Mouse (Mus musculus) neural tube, embryonic 14.5 days (tissue): ENCODE data around the gene Tbc1d12. TPM values are rescaled to one million over a fixed set of nuclear protein-coding genes. Genes with fewer than 3 reads are reported as not detected.
"Not testable (repeated sequence)": the region's sequence is repeated elsewhere in the genome, so short reads cannot be mapped to it uniquely, and the experiment has no call there.

Experiments
- ATAC-seq: fragments of 200-750 bp; cut with Nextera tagmentation; 2 replicates; pipeline ENCODE4 v1.8.0; 2017; ENCODE audit warnings: low read depth, mild to moderate bottlenecking, moderate TSS enrichment, moderate library complexity
- H3K27ac ChIP-seq: fragments of 300-500 bp; sonication (generic); 2 replicates; pipeline ENCODE4 v1.5.1; 2014; ENCODE audit warnings: low read depth, mild to moderate bottlenecking, control low read depth, low read length, moderate library complexity, mixed read lengths
- H3K27me3 ChIP-seq: fragments of 300-500 bp; sonication (generic); 2 replicates; pipeline ENCODE4 v1.6.1; 2014; ENCODE audit warnings: low read length; ENCODE audit not compliant: control insufficient read depth, insufficient read depth
- H3K36me3 ChIP-seq: fragments of 300-500 bp; sonication (generic); 2 replicates; pipeline ENCODE4 v1.6.1; 2014; ENCODE audit warnings: low read length, mixed read lengths; ENCODE audit not compliant: control insufficient read depth, insufficient read depth
- H3K4me1 ChIP-seq: fragments of 300-500 bp; sonication (generic); 2 replicates; pipeline ENCODE4 v1.6.1; 2014; ENCODE audit warnings: low read length; ENCODE audit not compliant: control insufficient read depth, insufficient read depth
- H3K4me2 ChIP-seq: fragments of 300-500 bp; sonication (generic); 2 replicates; pipeline ENCODE4 v1.6.1; 2014; ENCODE audit warnings: mild to moderate bottlenecking, low read depth, low read length, control low read depth
- H3K4me3 ChIP-seq: fragments of 300-500 bp; sonication (generic); 2 replicates; pipeline ENCODE4 v1.5.1; 2014; ENCODE audit warnings: low read depth, low read length, control low read depth, mixed read lengths
- H3K9ac ChIP-seq: fragments of 300-500 bp; sonication (generic); replicated peaks from 2 replicates; pipeline ENCODE4 v1.6.1; 2014; ENCODE audit warnings: low read depth, mild to moderate bottlenecking, control low read depth, low read length, mixed read lengths
- H3K9me3 ChIP-seq: fragments of 300-500 bp; sonication (generic); 2 replicates; pipeline ENCODE4 v1.6.1; 2016; ENCODE audit warnings: low read length; ENCODE audit not compliant: control insufficient read depth
- WGBS: fragments of 180-500 bp; shearing (Covaris S2); extraction: QIAGEN DNeasy Blood & Tissue Kit; methylation state at CpG from one replicate; pipeline ENCODE4 v1.1.7; 2014; 5-methylcytosine and 5-hydroxymethylcytosine counted together
- polyA plus RNA-seq: library from polyadenylated mRNA; unstranded; fragments of >200 nt; fragmentation: Nextera tagmentation; extraction: Ambion mirVana; gene quantifications from 2 replicates; pipeline ENCODE4 v1.2.1, GENCODE M21; 2014

The Tbc1d12 gene
- polyA plus RNA-seq, 1 experiment from 2014 or later = 10.0 TPM

DNA sequence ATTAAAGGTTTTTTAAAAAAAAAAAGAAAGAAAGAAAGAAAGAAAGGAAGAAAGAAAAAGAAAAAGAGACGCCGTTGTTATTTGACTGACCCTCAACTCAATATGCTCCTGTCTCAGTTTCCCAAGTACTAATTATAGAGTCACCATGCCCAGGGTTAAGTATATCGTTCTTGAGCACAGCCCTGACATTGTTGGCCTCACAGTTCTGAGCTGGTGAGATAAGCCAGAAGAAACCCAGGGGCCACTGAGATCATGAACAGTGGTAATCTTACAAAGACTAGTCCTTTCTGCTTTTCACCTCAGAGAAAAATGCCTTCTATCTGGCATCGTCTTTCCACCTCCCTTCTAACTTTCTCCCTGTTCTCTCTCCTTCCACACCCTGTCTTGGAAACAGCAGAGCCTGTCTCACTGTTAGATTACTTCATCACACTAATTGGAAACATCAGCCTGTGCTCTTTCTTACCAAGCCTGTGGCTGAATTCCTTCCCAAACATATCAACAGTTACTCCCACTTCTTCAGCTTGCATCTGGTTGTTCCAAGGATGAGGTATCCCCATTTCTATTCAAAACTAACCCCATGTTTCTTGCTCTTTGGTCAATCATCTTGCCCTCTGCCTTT is 16.1 kb upstream of the Tbc1d12 start:
- no peak overlapping the region for H3K4me3 ChIP-seq
- H3K9ac ChIP-seq = no peak overlapping the region
- no peak overlapping the region for H3K27ac ChIP-seq
- H3K4me2 ChIP-seq = no peak overlapping the region
- H3K27me3 ChIP-seq = no peaks in the 10 kb centered on the region
- 93% methylated on average over 4 of the region's 4 CpGs for WGBS
- peaks cover 13% of the 10 kb centered on the region for H3K4me1 ChIP-seq
- no peaks in the 10 kb centered on the region for H3K9me3 ChIP-seq
- no peak for ATAC-seq
- H3K36me3 ChIP-seq = 0 out of 2 replicates have a peak, but pooled peaks cover 8% of the 10 kb centered on the region

DNA sequence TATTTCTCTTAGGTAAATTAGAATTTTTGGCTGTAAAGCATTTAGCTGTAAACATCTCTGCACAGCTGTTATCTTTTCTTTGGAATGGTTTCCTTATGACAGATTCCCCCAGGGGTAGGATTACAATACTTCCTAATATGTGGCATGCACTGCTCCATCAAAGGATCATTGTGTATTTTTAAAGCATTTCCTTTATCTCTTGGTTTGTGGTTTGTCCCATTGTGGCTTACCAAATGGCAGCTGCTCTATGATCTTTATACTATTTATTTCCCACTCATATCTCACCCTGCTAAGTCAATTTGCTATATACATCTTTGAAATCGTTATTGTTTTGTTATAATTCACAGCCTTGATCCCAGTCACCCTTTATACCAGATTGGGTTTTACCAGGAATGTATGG is 3.2 kb upstream of the Tbc1d12 start:
- Histone ChIP-seq H3K4me1 (no peaks in the 10 kb centered on the region), H3K9ac (no peak overlapping the region), H3K27ac (no peak overlapping the region), H3K4me2 (no peak overlapping the region), H3K4me3 (no peak overlapping the region), H3K36me3 (no peaks in the 10 kb centered on the region), H3K9me3 (no peaks in the 10 kb centered on the region), H3K27me3 (no peaks in the 10 kb centered on the region)
- WGBS = 74% methylated on average over 1 of the region's 1 CpGs
- no peak for ATAC-seq

DNA sequence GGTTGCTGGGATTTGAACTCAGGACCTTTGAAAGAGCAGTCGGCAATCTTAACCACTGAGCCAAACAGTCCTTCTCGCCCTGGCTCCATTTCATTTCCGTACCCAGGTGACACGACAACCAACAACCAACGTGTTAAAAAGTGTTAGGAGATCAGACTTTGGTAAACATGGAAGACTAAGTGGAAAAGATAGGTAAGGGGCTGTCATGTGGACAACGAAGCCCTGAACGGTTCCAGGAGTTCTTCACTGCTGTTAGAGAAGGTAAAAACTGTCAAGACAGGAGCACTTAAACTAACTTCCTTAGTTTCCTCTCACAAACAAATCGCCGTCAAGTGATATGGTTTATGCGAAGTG is 318 bp upstream of the Tbc1d12 start:
- no peaks in the 10 kb centered on the region for H3K9me3 ChIP-seq
- ATAC-seq = no peak; the same call in 1 of the 2 replicates
- H3K27me3 ChIP-seq = no peaks in the 10 kb centered on the region
- 0 out of 2 replicates have a peak, but pooled peaks cover 5% of the 10 kb centered on the region for H3K4me1 ChIP-seq
- peak overlapping the region; percentile 89; the same call in 1 of the 2 replicates for H3K9ac ChIP-seq
- no peaks in the 10 kb centered on the region for H3K36me3 ChIP-seq
- peak overlapping the region; percentile 48 for H3K4me2 ChIP-seq
- peak overlapping the region; percentile 93 for H3K4me3 ChIP-seq
- peak overlapping the region; percentile 90; the same call in 1 of the 2 replicates for H3K27ac ChIP-seq
- 24% methylated on average over 10 of the region's 10 CpGs for WGBS

DNA sequence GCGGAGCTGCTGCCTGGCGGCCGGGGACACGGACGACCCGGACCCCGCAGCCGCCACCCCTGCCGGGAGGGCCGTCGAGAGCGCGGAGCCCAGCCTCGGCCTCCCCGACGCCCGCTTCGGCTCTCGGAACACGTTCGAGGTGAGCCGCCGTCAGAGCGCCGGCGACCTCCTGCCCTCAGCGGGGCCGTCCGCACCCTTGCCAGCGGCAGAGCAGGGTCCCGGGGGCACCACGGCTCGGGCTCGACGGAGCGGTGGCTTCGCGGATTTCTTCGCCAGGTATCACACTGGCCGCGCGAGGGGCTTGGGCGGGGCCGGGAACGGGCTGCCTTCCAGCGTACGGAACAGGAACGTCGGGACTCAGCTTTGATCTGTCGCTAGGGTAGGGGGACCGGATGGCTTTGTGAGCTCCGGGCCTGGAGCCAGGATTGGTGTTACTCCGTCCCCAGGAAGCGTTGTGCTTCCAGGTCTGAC is 827 bp downstream of the Tbc1d12 start:
- no peaks in the 10 kb centered on the region for H3K36me3 ChIP-seq
- peak overlapping the region; percentile 90 for H3K27ac ChIP-seq
- under 1% methylated on average over 52 of the region's 54 CpGs for WGBS
- H3K27me3 ChIP-seq = no peaks in the 10 kb centered on the region
- H3K4me3 ChIP-seq = peak overlapping the region; percentile 93
- H3K9me3 ChIP-seq = no peaks in the 10 kb centered on the region
- H3K4me2 ChIP-seq = peak overlapping the region; percentile 48
- H3K4me1 ChIP-seq = 0 out of 2 replicates have a peak, but pooled peaks cover 5% of the 10 kb centered on the region
- H3K9ac ChIP-seq = peak overlapping the region; percentile 89
- peak; percentile 67 for ATAC-seq

DNA sequence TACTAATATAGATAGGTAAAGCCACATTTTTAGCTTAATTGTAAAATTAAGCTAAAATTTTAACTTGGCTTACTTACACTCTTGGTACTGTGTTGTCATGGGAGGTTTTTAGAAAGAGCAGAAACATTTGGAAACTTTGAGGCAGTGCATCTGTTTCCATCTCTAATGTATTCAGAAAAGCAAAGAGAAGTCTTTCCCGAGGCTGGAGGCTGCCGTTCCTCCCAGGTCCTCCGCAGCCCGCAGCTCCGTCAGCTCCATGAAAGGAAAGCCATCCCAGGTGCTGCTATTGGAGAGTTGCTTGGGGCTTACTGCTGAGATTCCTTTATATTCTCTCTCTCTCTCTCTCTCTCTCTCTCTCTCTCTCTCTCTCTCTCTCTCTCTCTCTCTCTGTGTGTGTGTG is 8.4 kb downstream of the Tbc1d12 start:
- H3K36me3 ChIP-seq = no peaks in the 10 kb centered on the region
- no peak overlapping the region for H3K4me2 ChIP-seq
- H3K4me1 ChIP-seq = no peaks in the 10 kb centered on the region
- no peak overlapping the region for H3K4me3 ChIP-seq
- H3K9me3 ChIP-seq = no peaks in the 10 kb centered on the region
- ATAC-seq = no peak
- no peak overlapping the region for H3K27ac ChIP-seq
- H3K27me3 ChIP-seq = no peaks in the 10 kb centered on the region
- H3K9ac ChIP-seq = no peak overlapping the region
- 54% methylated on average over 5 of the region's 5 CpGs for WGBS

DNA sequence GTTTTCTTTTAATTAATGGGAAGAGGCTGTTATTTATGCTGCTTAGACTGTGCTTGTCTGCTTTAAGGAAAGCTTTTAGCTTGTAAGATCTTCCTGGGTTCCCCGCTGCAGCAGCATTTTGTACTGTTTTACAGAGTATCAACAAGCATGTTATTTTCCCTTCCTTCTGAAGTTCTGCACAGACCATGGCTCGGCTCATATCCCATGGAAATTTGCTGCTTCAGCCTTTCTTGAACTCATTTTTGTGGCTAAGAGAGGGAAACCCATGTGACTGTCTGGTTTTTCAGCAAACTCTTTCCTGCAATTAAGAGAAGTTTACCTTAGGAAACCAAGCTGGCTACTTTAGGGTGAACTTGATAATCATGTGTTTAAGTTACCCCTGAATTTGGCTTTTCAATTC is 10.0 kb downstream of the Tbc1d12 start:
- no peaks in the 10 kb centered on the region for H3K4me1 ChIP-seq
- H3K4me2 ChIP-seq = no peak overlapping the region
- no peaks in the 10 kb centered on the region for H3K36me3 ChIP-seq
- no peak for ATAC-seq
- no peaks in the 10 kb centered on the region for H3K9me3 ChIP-seq
- no peaks in the 10 kb centered on the region for H3K27me3 ChIP-seq
- WGBS = 84% methylated on average over 2 of the region's 2 CpGs
- H3K27ac ChIP-seq = no peak overlapping the region
- no peak overlapping the region for H3K9ac ChIP-seq
- H3K4me3 ChIP-seq = no peak overlapping the region

DNA sequence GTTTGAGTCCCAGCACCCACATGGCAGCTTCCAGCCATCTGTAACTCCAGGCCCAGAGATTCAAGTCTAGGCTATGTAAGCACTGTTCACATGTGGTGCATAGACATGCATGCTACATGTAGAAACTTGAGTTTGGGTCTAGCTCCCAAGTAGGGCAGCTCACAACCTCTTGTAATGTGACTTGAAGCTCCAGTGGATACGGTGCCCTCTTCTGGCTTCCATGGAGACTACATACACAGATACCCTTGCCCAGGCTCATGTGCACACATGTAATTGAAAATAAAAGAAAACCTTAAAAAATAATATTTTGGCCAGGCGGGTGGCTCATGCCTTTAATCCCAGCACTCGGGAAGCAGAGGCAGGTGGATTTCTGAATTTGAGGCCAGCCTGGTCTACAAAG is 21.8 kb downstream of the Tbc1d12 start:
- no peak overlapping the region for H3K4me3 ChIP-seq
- no peaks in the 10 kb centered on the region for H3K4me1 ChIP-seq
- 97% methylated on average over 3 of the region's 3 CpGs for WGBS
- H3K4me2 ChIP-seq = no peak overlapping the region
- H3K9ac ChIP-seq = no peak overlapping the region
- H3K9me3 ChIP-seq = no peaks in the 10 kb centered on the region
- no peaks in the 10 kb centered on the region for H3K27me3 ChIP-seq
- no peak overlapping the region for H3K27ac ChIP-seq
- H3K36me3 ChIP-seq = no peaks in the 10 kb centered on the region
- no peak for ATAC-seq

DNA sequence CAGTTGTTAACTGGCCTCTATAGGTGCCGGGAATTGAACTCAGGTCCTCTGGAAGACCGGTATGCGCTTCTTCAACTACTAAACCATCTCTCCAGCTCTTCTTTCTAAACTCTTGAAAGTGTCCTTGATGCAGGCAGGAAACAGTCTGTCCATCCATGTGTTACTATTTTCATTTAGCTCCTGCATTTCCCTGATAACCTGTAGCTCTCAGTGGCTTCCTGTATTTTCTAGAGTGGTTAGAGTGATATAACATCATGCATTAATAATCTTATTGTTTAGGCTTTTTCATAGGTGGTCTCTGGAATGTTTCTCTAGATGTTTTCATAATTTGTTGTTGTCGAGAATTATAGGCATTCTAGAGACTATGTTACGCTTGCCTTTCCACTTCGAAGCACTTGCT is 26.1 kb downstream of the Tbc1d12 start:
- Histone ChIP-seq H3K27me3 (no peaks in the 10 kb centered on the region), H3K4me3 (no peak overlapping the region), H3K36me3 (0 out of 2 replicates have a peak, but pooled peaks cover 3% of the 10 kb centered on the region), H3K4me2 (no peak overlapping the region), H3K9ac (no peak overlapping the region), H3K27ac (no peak overlapping the region), H3K4me1 (no peaks in the 10 kb centered on the region), H3K9me3 (no peaks in the 10 kb centered on the region)
- ATAC-seq = no peak
- 97% methylated on average over 6 of the region's 6 CpGs for WGBS

DNA sequence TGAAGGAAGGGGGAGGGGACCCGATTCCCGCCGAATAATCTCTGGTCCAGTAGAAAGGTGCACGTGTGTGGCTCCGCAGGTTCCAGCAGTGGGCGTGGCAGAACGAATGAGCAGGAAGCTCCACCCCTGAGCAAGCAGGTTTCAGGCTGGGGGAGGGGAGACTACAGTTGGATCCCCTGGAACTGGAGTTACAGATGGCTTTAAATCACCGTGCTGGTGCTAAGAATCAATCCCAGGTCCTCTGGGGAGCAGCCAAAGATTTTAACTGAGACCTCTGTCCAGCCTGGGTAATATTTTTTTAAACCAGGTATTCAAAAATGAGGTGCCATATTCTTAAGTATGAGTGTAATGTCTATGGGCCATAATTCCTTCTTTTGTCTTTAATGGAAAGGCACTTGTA is 38.4 kb downstream of the Tbc1d12 start:
- 69% methylated on average over 1 of the region's 8 CpGs for WGBS
- H3K27me3 ChIP-seq, ATAC-seq, H3K4me1 ChIP-seq, H3K9ac ChIP-seq, H3K27ac ChIP-seq, H3K4me3 ChIP-seq, H3K4me2 ChIP-seq, H3K9me3 ChIP-seq, H3K36me3 ChIP-seq: not testable (repeated sequence)
